Mouse (Mus musculus) urinary bladder, postnatal 25 days (tissue): Measurements from ENCODE around the gene Ing3.

Source experiments
- DNase-seq: peaks from one replicate; pipeline ENCODE4 v3.0.0; 2022; ENCODE audit warnings: low spot score

Ing3 gene

DNA sequence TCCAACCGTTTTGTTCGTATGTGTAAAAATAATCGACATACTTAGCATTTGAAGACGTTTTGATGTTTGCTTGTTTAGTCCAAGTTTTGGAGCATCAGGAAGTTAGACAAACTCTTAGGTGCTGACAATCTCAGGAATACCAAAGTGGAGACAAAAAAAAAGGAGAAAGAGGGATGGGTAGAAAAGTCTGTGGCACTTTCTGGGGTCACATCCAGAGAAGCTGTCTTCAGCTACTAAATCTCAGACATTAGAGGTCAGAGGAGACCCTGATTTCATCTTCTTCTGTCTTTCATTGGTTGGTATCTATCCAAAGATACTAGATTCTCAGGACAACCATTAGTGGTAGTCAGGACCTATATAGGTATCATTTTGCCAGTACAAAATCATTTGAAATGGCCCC is 41.8 kb downstream of the Ing3 start:
- DNase-seq: no peak

DNA sequence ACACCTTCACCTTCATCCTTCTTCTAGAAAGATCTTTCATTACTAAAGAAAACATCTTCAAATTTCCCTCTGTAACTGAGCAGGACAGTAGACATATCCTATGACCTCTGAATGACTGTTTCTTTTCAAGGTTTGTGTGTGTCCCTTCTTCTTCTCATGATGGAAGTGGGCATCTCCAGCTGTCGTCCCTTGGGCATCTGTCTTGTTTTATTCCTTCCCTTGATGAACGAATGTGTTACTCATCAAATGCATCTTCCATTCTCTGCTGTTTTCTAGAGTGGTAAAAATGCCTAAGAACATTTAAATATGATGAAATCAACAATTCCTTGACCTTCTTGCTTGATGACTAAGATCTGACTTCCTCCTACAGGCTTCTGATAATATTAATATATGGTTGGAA is 43.7 kb downstream of the Ing3 start:
- no peak for DNase-seq

DNA sequence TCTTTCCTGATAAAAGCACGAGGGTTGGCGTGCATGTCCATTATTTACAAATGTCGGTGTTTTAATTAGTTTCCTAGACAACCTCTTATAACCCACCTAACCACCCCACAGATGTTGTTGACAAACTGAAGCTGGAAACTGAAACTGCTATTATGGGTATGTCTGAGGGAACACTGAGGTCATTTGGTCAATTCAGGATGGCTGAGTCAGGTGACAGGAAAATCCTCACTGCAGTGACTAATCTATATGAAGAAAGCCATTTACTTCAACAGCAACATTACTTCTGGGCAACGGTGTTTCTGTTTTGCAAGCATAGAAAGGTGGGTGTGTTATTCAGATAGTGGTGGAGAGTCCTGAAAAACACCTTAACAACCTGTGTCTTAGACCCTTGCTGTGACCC is 48.8 kb downstream of the Ing3 start:
- no peak for DNase-seq

DNA sequence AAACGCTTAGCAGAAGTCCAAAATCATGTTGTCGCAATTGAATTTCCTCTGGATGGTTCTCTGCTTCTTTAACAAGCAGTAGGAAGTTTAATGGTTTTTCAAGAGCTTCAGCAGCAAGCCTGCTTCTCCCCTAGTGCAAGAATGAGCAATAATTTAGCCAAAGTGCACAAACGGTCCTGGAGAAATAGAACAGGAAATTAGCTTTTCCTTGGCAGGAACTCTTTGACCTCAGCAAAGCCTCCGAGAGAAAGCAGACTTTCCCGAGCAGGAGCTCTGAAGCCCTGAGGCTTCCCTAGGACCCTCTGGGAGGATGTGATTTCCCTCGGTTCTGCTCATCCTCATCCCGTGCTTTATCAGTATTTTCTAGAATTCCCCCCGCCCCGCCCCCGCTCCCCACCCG is 49.7 kb downstream of the Ing3 start:
- no peak for DNase-seq

DNA sequence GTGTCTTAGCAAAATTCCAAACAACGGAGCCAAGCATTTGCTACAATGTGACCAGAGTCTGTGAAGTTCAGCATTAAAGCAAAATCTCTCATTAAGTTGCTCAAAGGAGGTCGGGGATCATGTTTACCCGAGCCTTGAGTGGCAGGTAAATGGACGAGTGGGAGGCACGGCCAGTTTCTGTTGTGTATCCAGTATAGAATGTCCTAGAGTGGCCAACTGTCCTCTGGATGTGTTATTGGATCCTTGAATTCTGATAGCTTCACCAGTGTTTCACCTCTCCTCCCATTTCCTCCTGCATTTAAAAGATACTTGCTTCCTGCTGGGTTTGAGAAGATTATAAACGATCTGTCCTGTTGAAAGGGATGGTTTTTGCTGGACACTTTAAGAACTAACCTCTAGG is 50.7 kb downstream of the Ing3 start:
- no peak for DNase-seq

DNA sequence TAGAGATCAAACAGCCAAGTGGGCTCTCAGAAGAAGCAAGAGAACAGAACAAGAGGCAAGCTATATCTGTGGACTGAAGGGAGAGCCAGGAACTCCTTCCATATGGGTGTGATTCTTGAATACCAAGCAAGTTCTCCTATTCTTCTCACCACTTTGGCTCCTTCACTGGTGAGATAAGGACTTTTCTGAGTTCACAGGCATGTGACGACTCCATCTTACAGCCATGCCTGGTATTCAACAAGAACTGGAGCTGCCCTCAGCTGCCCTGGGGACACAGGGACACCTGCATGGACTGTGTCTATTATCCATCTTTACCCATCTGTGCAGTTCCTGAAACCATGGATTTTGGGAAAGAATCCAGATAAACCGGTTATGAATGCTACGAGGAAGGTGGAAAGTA is 51.5 kb downstream of the Ing3 start:
- DNase-seq: no peak

DNA sequence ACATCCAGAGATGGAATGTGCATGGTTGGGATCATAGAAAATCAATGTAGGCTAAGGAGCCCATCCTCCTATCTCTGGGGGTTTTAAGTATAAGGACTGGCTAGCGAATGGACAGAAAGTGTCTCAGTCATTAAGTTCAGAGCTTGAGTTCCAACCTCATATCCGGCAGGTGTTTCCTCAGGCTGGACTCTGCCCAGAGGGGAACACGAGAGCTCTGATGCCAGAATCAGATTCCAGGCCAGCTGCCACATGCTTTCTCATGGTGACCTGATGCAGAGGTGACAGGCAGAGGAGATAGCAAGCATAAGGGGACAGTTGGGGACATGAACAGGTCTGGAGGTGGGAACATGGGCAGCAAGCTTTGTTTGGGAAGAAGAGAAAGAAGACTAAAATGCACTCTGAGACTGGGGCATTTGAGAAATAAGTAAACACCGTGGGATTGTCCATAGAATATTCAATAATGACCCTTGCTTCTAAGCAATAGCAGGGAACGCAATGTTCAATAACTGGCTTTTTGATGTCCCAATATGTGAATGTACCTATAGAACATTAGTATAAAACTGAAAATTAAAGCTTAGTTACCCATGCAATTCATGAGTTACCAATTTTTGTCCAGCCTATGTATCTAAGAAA is 52.0 kb downstream of the Ing3 start:
- no peak for DNase-seq

DNA sequence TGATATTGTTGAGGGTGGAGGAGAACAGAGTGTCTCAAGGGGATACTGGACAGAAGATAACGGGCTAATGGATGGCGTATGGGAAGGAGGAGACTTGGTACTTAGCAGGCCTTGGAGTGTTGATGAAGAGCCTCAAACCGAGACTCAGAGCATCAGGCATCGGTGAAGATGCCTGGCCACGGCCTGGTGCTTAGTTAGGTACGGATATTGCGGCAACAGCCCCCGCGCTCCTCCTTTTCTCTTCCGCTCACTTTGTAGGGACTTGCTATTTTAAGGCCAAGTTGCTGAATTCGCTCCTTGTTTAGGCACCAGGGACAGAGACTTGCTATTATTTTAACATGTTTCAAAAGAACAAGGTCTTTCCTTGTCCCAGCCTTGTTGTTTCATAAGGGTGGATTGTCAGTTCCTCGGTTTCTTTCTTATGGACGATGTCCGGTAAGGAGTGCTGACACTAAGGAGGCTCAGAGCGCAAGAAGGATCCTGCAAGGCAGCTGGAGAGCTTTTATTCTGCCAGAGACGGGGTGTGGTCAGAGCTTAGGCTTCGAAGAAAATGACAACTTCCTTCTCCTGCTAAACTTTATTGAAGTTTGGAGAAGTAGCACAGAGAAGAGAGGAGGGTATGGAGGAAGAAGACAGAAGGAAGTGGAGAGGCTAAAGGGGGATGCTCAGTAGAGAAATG is 53.3 kb downstream of the Ing3 start:
- no peak for DNase-seq

DNA sequence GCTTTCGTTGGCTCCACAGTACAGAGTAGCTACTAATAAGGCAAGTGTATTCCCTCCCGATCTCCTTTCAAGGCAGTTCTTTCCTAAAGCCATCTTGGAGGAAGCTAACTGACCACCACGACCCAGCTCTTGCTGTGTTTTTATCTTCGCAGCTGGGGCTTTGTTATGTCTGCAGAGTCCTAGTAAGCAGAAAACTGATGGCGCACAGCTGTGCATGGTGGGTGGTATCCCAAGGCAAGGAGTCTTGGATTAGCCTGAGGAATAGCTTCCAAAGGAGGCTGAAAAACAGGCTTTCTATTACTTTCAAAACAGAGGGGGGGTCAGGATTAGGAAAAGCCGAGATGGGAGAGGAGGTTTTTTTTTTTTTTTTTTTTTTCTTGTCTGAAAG is 53.8 kb downstream of the Ing3 start:
- peak; percentile 36 for DNase-seq

DNA sequence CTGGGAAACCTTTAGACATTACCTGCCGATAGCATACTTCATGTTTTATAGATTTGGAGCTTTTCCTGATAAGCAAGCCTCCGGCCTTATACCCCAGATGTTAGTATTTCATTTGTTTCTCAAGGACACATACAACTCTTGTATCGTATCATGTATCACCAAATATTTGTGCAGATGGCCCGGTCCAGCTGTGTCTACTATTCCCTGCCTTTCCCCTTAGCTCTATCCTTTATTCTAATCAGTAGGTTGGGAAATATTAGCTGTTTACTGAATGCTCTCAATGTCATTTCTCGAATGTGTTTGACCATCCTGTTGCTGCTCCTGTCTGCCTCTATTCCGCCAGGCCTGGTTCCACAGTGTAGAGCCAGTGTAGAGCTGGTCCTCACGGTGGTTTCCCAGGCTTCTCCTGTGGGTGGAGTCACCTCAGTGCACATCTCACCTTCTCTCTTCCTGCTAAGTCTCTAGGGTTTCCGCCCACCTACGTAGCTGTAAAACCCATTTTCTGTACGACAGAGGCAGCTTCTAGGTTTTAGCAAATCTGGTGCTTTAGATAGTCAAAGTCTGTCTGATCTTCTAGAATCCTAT is 54.7 kb downstream of the Ing3 start:
- DNase-seq: no peak

DNA sequence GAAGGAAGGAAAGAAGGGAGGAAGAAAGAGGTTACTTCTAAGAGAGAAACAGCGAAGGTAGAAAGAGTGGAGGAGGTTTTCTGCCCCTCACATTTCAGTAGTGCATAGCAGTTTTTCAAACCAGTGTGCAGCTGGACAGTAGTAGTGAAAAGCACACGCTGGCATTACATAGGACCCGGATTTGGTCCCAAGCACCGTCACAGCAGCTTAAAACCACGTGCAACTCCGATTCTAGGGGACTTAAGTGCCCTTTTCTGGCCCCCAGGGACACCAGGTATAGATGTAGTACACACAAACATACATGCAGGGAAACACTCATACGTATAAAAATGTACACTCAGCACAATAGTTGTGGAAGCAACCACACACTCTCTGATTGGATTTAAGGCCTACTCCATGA is 59.0 kb downstream of the Ing3 start:
- no peak for DNase-seq

DNA sequence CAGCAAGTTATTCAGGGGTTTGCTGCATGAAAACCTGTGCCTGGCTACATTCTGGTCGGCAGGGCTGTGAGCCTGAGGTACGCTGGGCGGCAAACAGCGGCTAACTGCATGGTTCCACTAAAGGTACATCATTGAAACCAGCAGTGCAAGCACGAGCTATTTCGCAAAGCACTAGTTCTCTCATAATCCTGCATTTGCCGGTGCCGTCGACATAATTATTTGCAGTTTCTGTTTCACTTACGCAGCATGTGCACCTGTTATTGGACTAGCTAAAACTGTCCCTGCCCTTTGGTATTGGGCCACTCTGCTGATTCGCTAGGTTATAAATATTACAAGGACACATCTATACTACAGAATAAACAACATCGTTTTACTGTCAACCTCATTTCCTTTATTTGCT is 60.9 kb downstream of the Ing3 start:
- DNase-seq: no peak

DNA sequence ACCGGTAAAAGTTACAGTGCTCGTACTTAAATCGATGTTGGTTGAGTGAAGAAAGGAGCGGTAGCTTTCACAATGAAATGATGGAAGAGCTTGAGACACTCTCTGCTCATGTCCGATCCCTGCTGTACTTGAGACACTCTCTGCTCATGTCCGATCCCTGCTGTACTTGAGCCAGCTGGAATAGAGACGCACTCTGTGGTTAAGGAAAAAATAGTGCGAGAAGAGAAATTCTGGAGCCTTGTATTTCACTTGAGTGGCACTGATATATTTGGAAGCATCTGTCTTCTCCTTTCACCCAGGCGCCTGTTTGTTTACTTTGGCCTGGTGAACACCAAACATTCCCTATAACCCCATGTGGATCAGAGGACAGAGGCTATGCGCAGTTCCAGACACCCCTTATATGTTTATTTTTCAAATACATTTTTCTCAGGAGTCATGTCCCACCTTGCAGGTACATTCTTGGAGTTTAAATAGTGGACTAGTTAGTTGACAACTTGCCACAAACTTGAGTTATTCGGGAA is 61.5 kb downstream of the Ing3 start:
- no peak for DNase-seq

DNA sequence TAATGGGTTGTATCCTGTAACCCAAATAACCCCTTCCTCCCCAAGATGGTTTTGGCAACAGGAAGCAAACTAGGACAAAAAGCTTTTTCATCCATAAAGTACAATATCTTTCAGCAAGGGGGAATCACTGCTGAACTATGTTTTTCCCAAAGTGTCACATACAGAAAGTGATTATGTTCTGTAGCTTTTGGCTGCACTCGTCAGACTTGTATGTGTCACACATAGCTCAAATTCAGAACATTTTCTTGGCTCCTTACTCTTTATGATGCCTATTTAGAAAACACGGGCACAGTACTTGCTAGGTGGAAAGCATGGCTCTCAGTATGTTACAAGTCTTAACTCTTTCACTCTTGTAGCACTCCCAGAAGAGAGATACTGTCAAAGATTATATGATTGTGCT is 62.2 kb downstream of the Ing3 start:
- DNase-seq: no peak

DNA sequence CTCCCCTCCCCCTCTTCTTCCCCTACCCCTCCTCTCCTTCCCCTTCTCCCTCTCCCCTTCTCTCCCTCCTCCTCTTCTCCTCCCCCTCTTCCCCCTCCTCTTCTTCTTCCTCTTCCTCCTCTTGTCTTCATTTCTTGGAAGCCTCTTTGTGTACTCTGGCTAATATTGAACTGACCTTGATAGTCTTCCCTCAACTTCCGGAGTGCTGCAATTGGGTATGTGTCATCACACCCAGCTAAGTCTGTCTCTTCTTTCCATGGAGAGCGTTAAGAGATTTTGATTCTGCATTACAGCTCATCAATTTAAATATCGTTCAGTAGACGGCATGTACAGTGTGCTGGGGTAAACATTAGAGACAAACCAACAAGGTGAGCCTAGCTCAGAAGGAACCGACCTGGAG is 62.7 kb downstream of the Ing3 start:
- no peak for DNase-seq

DNA sequence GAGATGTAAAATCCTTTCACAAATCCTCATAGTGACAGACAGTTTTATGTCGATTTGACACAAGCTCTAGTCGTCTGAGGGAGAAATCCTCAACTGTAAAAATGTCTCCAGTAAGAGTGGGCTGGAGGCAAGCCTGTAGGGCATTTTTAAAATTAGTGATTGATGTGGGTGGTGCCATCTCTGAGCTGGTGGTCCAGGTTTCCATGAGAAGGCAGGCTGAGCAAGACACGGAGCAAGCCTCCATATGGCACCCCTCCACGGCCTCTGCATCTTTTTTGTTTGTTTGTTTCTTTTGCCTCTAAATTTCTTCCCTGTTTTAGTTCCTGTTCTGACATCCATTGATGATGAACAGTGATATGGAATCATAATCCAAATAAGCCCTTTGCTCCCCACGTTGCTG is 63.1 kb downstream of the Ing3 start:
- DNase-seq: no peak

DNA sequence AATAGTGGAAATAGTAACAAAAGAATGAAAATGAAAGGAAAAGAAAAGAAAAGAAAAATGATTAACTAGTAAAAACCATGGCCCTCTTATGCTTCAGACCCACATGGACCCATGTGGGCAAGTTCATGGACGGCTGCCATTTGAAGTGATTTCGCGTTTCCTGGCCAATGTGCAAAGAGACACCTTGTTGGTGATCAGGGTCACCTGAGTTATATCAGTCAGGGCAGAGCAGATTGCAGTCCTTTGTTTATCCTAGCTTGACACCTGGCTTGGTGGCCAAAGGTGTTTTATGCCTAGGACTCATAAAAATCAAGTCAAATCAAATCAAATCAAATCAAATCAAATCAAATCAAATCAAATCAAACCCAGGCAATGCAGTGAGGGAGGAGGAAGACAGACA is 64.0 kb downstream of the Ing3 start:
- no peak for DNase-seq

DNA sequence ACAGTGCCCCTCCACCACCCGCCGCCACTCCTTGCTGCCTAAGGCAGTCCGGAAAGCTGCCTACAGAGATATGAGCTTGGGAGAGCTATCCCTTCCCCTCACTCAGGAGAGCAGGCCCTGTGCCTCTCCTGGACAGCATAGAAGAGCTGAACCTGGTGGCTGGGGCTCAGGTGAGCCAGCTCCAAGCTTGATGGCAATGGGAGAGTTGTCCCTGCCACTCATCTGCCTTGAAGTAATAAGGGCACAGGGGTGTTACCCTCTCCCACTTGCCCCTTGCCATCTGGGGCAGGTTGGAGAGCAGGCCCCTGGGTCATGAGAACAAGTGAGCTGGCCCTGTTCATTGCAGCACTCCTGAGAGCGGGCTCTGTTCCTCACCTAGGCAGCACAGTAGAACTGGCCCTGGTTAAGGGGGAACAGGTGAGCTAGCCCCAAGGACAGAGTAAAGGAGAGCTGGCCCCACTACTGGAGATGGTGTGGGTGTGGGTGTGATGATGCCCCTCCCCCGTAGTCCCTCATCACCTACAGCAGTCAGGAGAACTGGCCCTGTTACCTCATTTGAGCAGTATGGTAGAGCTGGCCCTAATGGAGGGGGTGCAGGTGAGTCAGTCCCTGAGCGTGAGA is 65.0 kb downstream of the Ing3 start:
- no peak for DNase-seq

DNA sequence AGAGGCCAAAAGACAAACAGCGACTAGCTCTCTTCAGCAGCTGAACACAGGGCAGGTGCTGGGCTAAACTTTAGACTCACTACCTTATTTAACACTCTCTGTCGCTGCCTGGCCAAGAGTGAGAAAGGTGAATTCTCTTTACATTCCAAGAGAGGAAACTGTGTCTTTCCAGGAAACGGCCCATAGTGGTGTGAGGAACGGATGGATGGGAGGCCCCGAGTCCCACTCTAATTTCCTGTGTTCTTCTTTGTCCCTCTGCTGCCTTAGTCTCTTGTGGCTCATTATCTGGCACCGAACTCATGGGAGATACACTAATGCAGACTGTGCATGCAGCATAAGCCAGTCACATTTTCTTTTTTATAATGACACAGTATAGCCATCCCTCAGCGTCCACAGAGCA is 68.3 kb downstream of the Ing3 start:
- no peak for DNase-seq

DNA sequence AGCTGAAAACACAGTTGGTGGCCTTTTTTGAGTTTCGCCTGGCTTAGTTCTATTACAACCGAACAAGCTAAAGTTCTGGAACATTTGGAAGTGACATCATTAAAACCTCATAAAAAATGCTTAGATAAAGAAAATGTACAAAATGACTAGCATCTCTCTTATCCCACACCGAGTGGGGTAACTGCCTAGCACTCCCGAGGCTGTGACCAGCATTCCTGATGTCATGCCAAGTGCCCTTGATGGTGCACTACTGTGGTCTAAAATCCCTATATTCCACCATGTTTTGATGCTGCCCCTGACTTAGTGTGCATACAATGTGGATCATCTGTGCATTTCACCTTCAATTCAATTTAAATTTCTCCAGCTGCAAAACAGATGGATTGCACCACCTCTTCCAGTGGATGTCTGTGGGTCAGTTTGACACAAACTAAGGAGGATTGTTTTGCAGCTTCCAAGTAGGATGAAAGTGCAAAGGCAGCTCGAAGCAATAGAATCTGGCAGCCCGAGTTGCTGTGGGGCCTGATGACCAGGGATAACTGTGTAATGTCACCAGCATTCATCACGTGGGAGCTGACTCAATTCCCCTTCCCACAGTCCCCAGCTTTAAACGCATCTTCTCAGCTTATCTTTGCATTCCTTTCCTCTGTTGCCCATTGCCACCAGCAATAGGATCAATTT is 69.5 kb downstream of the Ing3 start:
- DNase-seq: no peak

DNA sequence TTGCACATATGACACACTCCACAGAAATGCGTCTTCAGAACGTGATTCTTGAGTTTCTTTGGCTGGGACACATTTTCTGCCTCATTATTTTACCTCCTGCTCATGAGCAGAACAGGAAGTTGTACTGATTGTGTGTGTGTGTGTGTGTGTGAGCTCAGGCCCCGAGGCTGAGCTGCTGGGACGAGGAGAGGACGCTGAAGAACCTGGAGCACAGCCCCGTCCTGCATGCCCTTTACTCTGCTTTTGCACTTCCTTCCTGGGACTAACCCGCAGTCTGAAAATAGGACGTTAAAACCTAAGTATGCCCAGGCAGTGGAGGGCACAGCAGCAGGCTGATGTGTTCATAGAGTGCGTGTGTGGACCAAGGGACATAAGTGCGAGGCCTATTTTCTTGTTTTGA is 70.3 kb downstream of the Ing3 start:
- DNase-seq: no peak

DNA sequence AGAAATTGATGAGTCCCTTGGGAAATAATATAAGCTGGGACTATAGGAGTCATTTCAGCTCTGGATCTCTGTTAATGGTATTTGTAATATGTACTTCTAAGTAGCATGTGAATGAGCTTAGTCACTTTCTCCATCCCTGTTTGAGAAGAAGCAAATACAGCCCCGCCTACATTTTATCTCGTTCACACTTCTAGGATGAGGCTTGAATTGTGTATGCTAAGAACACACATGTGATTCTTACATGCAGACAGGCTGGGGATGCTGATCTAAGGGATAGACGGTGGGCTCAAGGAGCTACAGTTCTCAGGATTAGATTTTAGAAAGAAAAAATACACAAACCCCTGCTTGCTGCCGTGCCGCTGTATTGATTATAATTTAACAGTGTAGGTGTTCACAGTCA is 71.3 kb downstream of the Ing3 start:
- no peak for DNase-seq

DNA sequence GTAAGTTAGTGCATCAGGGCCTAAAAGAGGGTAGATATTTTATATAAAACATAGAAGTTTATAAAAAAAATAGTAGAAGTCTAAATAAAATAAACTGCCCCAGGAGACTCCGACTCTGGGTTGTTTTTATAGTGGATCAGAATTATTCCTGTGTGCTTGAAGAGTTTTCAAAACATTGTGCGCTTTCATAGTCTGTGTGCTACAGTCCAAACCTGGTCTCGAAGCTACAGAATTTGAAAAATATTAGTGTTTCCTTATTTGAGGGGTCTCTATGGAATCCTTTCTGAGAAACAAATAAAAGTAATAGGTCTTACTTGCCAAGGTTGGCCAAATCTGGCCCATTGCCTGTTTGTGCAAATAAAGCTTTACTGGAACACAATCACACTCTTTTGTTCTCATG is 71.9 kb downstream of the Ing3 start:
- no peak for DNase-seq
